Mouse (Mus musculus) inflammation-experienced regulatory T-cells, adult 6 months (primary cell): ENCODE results near the gene Lrrc31. TPM values are rescaled to one million over a fixed set of nuclear protein-coding genes. Genes with fewer than 3 reads are reported as not detected.
"Not testable (repeated sequence)": the region's sequence is repeated elsewhere in the genome, so short reads cannot be mapped to it uniquely, and the experiment has no call there.

Experiments
- ATAC-seq: one replicate; pipeline ENCODE4 v1.8.0; 2017
- polyA plus RNA-seq, 3 experiments: library from polyadenylated mRNA; unstranded; fragments of 100-300 nt; shearing (Covaris generic); gene quantifications; one replicate each; pipeline ENCODE4 v1.2.1; 2017

The Lrrc31 gene
- polyA plus RNA-seq: under 1 TPM in 1 of 3 experiments, not detected in 2; 0.09 TPM

DNA sequence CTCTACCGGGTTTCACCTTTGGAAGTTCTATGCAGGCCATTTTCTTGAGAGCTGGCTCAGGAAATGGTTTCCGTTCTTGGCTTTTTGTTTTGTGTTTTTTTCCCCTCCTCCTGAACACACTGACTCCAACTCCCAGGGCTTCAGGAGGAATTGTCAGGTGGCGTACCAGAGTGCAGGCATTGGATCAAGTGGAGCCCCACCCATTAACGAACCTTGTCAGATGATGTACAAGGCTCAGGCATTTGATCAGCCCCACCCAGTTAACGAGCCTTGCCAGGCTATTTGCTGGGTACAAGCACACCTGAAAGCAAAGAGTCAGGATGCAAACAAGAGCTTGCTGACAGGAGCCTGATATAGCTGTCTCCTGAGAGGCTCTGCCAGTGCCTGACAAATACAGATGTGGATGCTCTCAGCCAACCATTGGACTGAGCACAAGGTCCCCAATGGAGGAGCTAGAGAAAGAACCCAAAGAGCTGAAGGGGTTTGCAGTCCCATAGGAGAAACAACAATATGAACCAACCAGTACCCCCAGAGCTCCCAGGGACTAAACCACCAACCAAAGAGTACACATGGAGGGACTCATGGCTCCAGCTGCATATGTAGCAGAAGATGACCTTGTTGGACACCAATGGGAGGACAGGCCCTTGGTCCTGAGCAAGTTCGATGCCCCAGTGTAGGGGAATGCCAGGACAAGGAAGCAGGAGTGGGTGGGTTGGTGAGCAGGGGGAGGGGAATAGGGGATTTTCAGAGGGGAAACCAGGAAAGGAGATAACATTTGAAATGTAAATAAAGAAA is at the start of gene Lrrc31:
Gene Lrrc31 (minus strand): TSS at position 133 of the 795 bp plus-strand sequence.
- not testable (repeated sequence) for ATAC-seq

DNA sequence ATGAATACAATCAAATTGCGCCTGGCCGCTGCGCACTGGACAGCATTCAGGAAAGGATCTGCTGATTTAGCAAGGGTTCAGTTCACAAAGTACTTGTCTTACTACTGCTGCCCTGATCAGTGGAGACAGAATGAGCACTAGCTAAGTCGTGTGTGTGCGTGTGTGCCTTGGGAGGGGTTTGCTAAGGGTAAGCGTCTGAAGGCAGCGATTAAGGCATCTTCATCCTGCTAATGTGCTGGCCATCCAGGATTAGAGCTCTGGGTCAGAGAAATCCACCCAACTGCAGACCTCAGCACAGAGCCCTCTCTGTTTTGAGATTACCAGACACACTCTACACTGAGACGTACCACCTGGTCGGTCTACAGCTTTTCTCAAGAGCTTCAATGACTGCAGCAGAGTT is 48.7 kb upstream of the Lrrc31 start:
- ATAC-seq: no peak

DNA sequence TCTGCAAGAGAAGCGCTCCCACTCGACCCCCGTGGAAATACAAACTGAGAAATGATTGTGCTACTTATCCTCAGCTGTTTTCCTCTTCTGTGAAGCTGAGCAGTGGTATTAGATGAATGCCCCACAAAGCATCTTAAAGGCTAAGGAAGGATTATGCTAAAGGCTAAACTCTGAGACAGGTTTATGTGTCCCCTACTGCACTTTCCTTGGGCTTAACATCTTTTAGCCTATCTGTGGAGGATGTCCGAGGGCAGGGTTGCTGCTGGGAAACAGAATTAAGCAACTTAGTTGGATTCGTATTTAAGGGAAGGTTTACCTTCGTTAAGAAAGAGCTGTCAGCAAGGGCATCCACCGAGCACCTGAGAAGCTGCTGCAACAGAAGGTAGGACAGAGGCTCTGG is 46.4 kb upstream of the Lrrc31 start, which contains the start of gene Samd7:
Gene Samd7 (plus strand): TSS at position 288 of the 400 bp plus-strand sequence.
- no peak for ATAC-seq

GRCm38 (mm10) chr3:30742891-30743290 is 43.2 kb upstream of the Lrrc31 start:
- ATAC-seq: no peak

- no peak for ATAC-seq
These were observed 41.7 kb upstream of the Lrrc31 start for GRCm38 (mm10) chr3:30741306-30741705.

DNA sequence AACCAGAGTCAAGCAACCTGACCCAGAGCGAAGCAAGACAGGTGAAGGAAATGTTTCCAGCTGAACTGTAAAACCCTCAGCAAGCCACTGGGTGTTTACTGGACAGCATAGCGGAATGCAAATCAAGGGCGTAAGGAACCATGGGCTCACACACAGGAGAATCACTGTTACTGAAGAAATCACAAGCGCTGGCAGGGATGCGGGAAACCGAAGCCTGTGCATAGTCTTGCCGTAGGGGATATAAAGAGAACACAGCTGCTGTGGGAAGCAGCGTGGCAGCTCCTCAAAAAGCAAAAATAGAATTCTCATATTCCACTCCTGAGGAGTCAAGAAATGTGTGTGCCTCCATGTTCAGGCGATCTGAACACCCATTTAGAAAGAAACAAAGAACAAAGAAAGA is 37.2 kb upstream of the Lrrc31 start:
- ATAC-seq: no peak

DNA sequence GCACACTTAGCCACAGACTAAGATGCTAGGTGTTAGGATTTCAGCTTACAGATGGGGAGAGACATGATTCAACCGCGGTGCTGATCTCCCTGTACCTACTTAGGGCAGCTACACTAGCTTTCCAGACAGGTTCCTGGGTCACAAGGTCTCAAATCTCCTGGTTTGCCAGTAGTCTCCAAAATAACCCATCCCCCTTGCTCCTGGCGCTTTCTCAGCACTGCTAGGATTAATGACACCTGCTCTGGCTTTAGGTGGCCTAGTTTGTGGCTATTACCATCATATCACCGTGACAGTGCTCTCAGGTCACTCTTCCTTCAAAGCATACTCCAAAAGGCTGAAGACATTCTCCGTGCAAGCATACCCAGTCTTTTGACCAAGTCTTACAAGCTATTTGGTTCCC is 29.4 kb upstream of the Lrrc31 start:
- ATAC-seq: no peak

- ATAC-seq: no peak
These were observed 27.6 kb upstream of the Lrrc31 start for GRCm38 (mm10) chr3:30727209-30727608.

GRCm38 (mm10) chr3:30725514-30725913 is 25.9 kb upstream of the Lrrc31 start:
- ATAC-seq: no peak

GRCm38 (mm10) chr3:30724848-30725465 is 25.3 kb upstream of the Lrrc31 start:
- ATAC-seq: no peak

DNA sequence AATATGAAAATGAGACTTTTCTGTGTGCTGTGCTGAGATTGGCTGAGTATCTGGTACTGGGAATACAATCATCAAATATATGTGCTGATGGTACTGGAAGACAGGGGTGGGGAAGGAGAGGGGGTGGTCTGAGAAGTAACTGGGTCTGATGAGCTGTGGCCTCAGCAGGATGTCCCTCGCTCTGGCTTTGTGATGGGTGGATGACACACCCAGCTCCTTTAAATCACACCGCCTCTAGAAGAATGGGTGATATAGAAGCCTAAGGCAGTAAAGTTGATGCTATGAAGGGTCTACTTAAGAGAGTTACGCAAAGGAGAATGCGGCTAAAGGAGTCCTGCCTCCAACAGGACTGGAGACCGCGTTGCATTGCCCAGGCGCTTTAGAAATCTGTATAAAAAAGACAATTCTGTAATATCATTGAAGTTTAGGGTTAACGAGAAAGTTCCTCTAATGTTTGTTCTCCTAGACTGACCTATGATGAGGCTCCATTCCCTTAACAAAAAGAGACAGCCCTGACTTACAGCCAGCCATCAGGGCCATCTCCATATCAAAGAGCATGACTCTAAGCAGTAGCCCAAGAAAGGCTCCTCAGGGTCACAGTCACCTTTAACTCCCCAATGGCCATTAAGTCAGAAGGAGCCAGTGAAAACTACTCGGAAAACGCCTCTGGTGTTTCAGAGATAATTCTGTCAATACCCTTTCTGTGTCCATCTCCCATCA is 24.6 kb upstream of the Lrrc31 start:
- no peak for ATAC-seq

DNA sequence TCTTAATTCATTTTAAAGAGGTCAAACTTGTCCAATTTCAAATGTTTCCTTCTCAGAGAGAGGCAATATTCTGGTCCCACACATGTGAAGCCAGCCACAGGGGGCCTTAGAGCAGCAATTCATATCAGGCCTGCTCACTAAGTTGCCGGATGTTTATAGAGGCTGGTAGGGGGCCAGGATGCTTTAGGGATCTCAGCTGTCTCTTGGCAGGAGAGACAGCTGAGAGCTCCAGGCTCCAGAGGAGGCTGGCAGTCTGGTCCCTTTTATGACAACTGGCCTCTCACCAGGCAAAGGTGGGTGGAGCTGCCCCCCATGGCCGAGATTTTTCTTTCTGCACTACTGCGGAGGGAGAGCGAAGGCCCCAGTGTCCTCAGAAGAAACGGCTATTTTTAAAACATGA is 23.5 kb upstream of the Lrrc31 start:
- no peak for ATAC-seq

- ATAC-seq: no peak
These were observed 22.8 kb upstream of the Lrrc31 start for GRCm38 (mm10) chr3:30722461-30722860.

DNA sequence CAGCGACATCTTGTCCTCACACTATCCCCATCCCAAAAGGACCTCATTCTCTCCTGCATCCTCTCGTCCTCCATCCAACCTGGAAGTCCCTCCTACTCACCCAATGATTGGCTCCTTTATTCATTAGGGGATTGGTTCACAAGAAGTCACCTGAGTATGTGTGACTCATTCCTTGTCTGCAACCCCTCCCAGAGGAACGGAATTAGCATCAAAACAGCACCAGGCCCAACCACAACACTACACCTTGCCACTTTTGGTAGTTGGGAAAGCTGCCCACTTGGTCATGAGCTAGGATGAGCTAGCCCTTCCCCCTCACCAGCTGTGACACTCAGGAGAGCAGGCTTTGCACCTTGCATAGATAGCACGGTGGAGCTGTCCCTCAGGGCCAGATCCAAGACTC is 22.4 kb upstream of the Lrrc31 start:
- ATAC-seq: no peak

- ATAC-seq: no peak
These were observed 19.0 kb upstream of the Lrrc31 start for GRCm38 (mm10) chr3:30718649-30719048.

GRCm38 (mm10) chr3:30713334-30713733 is 13.7 kb upstream of the Lrrc31 start:
- no peak for ATAC-seq

GRCm38 (mm10) chr3:30710191-30710590 is 10.5 kb upstream of the Lrrc31 start:
- ATAC-seq: no peak

DNA sequence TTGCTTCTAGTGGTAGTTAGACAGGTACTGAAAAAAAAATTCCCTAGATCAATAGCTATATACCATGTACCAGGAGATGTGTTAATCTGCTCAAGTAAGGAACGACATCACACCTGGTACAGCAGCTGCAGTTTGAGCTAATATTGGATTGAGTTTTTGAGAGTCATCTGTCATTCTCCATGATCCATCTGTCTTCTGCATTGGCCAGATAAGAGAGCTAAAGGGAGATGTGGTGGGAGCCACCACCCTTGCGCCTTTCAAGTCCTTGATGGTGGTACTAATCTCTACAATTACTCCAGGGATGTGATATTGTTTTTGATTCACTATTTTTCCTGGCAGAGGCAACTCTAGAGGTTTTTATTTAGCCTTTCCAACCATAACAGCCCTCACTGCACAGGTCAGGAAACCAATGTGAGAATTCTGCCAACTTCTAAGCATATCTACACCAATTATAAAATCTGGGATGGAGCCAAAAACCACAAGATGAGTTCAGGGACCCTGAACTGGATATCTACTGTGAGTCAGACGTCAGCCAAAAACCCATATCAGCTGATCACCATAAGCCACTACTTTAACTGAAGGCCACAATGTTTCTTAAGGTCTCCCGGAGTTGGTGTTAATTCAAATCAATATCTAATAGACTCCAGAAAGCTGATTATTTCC is 7.1 kb upstream of the Lrrc31 start:
- no peak for ATAC-seq

- no peak for ATAC-seq
These were observed 6.3 kb upstream of the Lrrc31 start for GRCm38 (mm10) chr3:30705977-30706376.

GRCm38 (mm10) chr3:30697891-30698290 is 1.8 kb downstream of the Lrrc31 start:
- no peak for ATAC-seq

DNA sequence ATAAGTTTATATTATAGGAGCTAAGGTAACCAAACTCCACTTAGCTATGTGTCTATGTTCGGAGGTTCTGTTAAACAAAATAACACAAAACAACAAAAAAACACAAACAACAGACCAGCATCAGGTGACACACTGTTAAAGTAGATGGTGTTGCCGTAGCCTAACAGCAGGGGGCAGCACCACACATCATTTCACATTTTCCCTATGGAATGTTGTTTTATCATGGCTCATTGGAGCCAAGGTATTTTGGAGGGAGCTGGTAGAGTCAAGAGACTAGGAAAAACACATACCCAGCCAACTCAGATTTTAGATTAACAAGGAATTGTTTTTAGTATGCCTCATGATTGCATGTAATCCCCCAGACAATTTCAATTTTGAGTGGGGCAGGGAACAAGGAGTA is 3.3 kb downstream of the Lrrc31 start:
- no peak for ATAC-seq

- no peak for ATAC-seq
These were observed 4.0 kb downstream of the Lrrc31 start for GRCm38 (mm10) chr3:30695661-30696060.

DNA sequence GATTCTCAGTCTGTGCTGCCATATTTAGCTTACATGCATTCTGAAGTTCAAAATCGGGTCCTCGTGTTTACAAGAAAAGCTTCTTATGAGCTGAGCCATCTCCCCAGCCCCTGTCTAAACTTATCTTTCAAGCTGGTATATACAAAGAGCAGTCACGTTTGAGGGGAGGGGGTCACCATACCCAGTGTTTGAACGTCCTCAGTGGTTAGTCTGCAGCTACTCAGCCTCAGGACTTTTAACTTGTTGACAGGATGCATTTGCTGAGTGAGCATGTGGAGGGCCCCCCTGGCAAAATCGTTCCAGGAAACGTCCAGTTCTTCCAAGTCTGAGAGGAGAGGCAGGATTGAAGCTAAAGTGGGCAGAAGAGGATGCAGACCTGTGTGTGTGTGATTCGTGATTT is 8.7 kb downstream of the Lrrc31 start:
- ATAC-seq: no peak
